Mouse (Mus musculus) liver, adult 2 months (tissue): ENCODE measurements around the gene Atp5k.

Experiments
- CTCF ChIP-seq: fragments of 200-500 bp; IDR thresholded peaks from 2 replicates; pipeline ENCODE4 v1.5.1; 2011; ENCODE audit warnings: low read depth, low read length, control low read depth
- POLR2A ChIP-seq: fragments of 200-500 bp; IDR thresholded peaks from 2 replicates; pipeline ENCODE4 v1.6.1; 2011; ENCODE audit warnings: low read length, control low read depth; ENCODE audit not compliant: insufficient read depth; ENCODE audit errors: extremely low read depth

DNA sequence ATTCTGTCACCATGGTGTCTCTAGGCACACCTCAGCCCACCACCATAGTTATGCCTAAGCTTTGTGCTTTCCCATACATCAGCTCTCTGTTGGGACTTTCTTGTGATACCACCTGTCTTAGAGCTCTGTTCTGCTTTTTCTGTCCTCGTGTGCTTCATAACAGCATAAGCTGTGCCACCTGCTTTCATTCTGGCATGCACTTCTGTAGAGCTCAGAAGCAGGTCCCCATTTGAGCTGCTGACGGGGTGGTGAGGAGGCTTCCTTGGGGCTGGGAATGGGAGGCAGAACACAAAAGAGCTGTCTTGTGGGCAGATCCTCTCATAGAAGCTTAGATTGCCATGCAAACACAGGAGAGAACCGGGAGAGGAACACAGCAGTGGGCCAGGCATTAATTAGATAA, 41.7 kb upstream of the Atp5k start:
- no peak for TF ChIP-seq CTCF
- TF ChIP-seq POLR2A = no peak
